Mouse (Mus musculus) MEL (cell line): ENCODE measurements around the gene Akip1. TPM values are rescaled to one million over a fixed set of nuclear protein-coding genes. Genes with fewer than 3 reads are reported as not detected.

Source experiments
- DNase-seq: peaks from one replicate; pipeline ENCODE4 v3.0.0; 2011; ENCODE audit warnings: low read depth, low spot score
- H3K27ac ChIP-seq: 2 replicates; pipeline ENCODE4 v1.5.1; 2012; ENCODE audit warnings: low read depth, mild to moderate bottlenecking, control low read depth, low read length, moderate library complexity; ENCODE audit not compliant: control insufficient read depth
- H3K27me3 ChIP-seq, 2 experiments: fragments of 150-350 bp in 1 of 2; sonication (generic) in 1 of 2; 2 replicates each; pipeline ENCODE4 v1.6.1; 2012; ENCODE audit warnings: low read length in 2 of 2, mild to moderate bottlenecking in 2 of 2, improper control_type of control experiment in 1 of 2, moderate library complexity in 1 of 2; ENCODE audit not compliant: insufficient read depth in 2 of 2, control insufficient read depth in 1 of 2
- H3K36me3 ChIP-seq, 2 experiments: 2 replicates each; pipeline ENCODE4 v1.6.1; 2012 to 2014; ENCODE audit warnings: low read length in 2 of 2, improper control_type of control experiment in 1 of 2, inconsistent platforms in 1 of 2, mild to moderate bottlenecking in 1 of 2; ENCODE audit not compliant: insufficient read depth in 2 of 2, control insufficient read depth in 1 of 2
- H3K4me1 ChIP-seq, 2 experiments: fragments of 150-350 bp in 1 of 2; sonication (generic) in 1 of 2; 2 replicates each; pipeline ENCODE4 v1.6.1; 2012; ENCODE audit warnings: low read length in 2 of 2, improper control_type of control experiment in 1 of 2, mild to moderate bottlenecking in 1 of 2; ENCODE audit not compliant: insufficient read depth in 2 of 2, control insufficient read depth in 1 of 2
- H3K4me3 ChIP-seq, 2 experiments: fragments of 150-350 bp in 1 of 2; sonication (generic) in 1 of 2; 2 replicates each; pipeline ENCODE4 v1.5.1; 2012; ENCODE audit warnings: low read depth in 2 of 2, low read length in 2 of 2, mild to moderate bottlenecking in 2 of 2, moderate library complexity in 2 of 2, control low read depth in 1 of 2, improper control_type of control experiment in 1 of 2; ENCODE audit not compliant: control insufficient read depth in 1 of 2, insufficient read depth in 1 of 2
- H3K79me2 ChIP-seq: 2 replicates; pipeline ENCODE4 v1.6.1; 2012; ENCODE audit warnings: mild to moderate bottlenecking, low read length, moderate library complexity; ENCODE audit not compliant: control insufficient read depth, poor library complexity, insufficient read depth
- H3K9ac ChIP-seq: 2 replicates; pipeline ENCODE4 v1.6.1; 2012; ENCODE audit warnings: low read depth, mild to moderate bottlenecking, control low read depth, low read length, moderate library complexity; ENCODE audit not compliant: control insufficient read depth, poor library complexity, severe bottlenecking
- H3K9me3 ChIP-seq: fragments of 150-350 bp; sonication (generic); replicated peaks from 2 replicates; pipeline ENCODE4 v1.6.1; 2012; ENCODE audit warnings: mild to moderate bottlenecking, low read length, improper control_type of control experiment, moderate library complexity; ENCODE audit not compliant: insufficient read depth
- BHLHE40 ChIP-seq: IDR thresholded peaks from 2 replicates; pipeline ENCODE4 v1.6.1; 2012; ENCODE audit warnings: low read depth, mild to moderate bottlenecking, inconsistent platforms, low read length, improper control_type of control experiment, borderline replicate concordance
- CHD1 ChIP-seq: IDR thresholded peaks from 2 replicates; pipeline ENCODE4 v1.6.1; 2012; ENCODE audit warnings: low read depth, mild to moderate bottlenecking, inconsistent platforms, low read length, improper control_type of control experiment
- ETS1 ChIP-seq: IDR thresholded peaks from 2 replicates; pipeline ENCODE4 v1.6.1; 2012; ENCODE audit warnings: low read depth, mild to moderate bottlenecking, inconsistent platforms, low read length, improper control_type of control experiment, moderate library complexity
- GATA1 ChIP-seq: IDR thresholded peaks from 2 replicates; pipeline ENCODE4 v1.6.1; 2011; ENCODE audit warnings: low read depth, low read length, improper control_type of control experiment
- MEF2A ChIP-seq: IDR thresholded peaks from 2 replicates; pipeline ENCODE4 v1.6.1; 2014; ENCODE audit warnings: low read depth, mild to moderate bottlenecking, inconsistent platforms, low read length, improper control_type of control experiment; ENCODE audit not compliant: poor library complexity, insufficient replicate concordance, severe bottlenecking; ENCODE audit errors: extremely low read depth
- NRF1 ChIP-seq: IDR thresholded peaks from 2 replicates; pipeline ENCODE4 v1.6.1; 2014; ENCODE audit warnings: low read depth, mild to moderate bottlenecking, inconsistent platforms, low read length, improper control_type of control experiment, moderate library complexity; ENCODE audit not compliant: poor library complexity, insufficient read depth, severe bottlenecking
- POLR2A ChIP-seq, 2 experiments: IDR thresholded peaks; 2 replicates each; pipeline ENCODE4 v1.6.1; 2011 to 2012; ENCODE audit warnings: low read length in 2 of 2, mild to moderate bottlenecking in 2 of 2, control low read depth in 1 of 2, improper control_type of control experiment in 1 of 2, low read depth in 1 of 2, moderate library complexity in 1 of 2; ENCODE audit not compliant: control insufficient read depth in 1 of 2, insufficient read depth in 1 of 2, poor library complexity in 1 of 2
- POLR2AphosphoS2 ChIP-seq: IDR thresholded peaks from 2 replicates; pipeline ENCODE4 v1.6.1; 2011; ENCODE audit warnings: low read length, improper control_type of control experiment
- POLR2AphosphoS5 ChIP-seq: IDR thresholded peaks from 2 replicates; pipeline ENCODE4 v1.6.1; 2012; ENCODE audit warnings: low read depth, borderline replicate concordance, mild to moderate bottlenecking, inconsistent platforms, low read length, moderate library complexity, mixed read lengths
- RAD21 ChIP-seq: IDR thresholded peaks from 2 replicates; pipeline ENCODE4 v1.6.1; 2011; ENCODE audit warnings: mild to moderate bottlenecking, low read depth, low read length, improper control_type of control experiment
- SIN3A ChIP-seq: IDR thresholded peaks from 2 replicates; pipeline ENCODE4 v1.6.1; 2012; ENCODE audit warnings: low read length, improper control_type of control experiment, inconsistent platforms
- SMC3 ChIP-seq: IDR thresholded peaks from 2 replicates; pipeline ENCODE4 v1.6.1; 2011; ENCODE audit warnings: low read depth, low read length, improper control_type of control experiment
- TAL1 ChIP-seq: IDR thresholded peaks from 2 replicates; pipeline ENCODE4 v1.6.1; 2012; ENCODE audit warnings: mild to moderate bottlenecking, inconsistent platforms, low read length, moderate library complexity, mixed read lengths
- TCF12 ChIP-seq: IDR thresholded peaks from 2 replicates; pipeline ENCODE4 v1.6.1; 2014; ENCODE audit warnings: low read depth, mild to moderate bottlenecking, inconsistent platforms, low read length, improper control_type of control experiment, moderate library complexity
- USF1 ChIP-seq: IDR thresholded peaks from 2 replicates; pipeline ENCODE4 v1.6.1; 2014; ENCODE audit warnings: low read depth, mild to moderate bottlenecking, inconsistent platforms, low read length, improper control_type of control experiment, moderate library complexity
- ZKSCAN1 ChIP-seq: IDR thresholded peaks from 2 replicates; pipeline ENCODE4 v1.6.1; 2012; ENCODE audit warnings: low read depth, mild to moderate bottlenecking, inconsistent platforms, low read length, improper control_type of control experiment, moderate library complexity
- polyA plus RNA-seq, 2 experiments: library from polyadenylated mRNA; stranded (reverse) in 1 of 2; unstranded in 1 of 2; fragments of >175 nt in 1 of 2; fragments of >200 nt in 1 of 2; gene quantifications; 2 replicates each; pipeline versions ENCODE4 v1.2.1 to v1.2.4; 2012; ENCODE audit warnings: low replicate concordance in 2 of 2, low read depth in 1 of 2; ENCODE audit not compliant: insufficient read length in 2 of 2, insufficient read depth in 1 of 2, missing spikeins in 1 of 2
- total RNA-seq: library from RNA; depleted of rRNA; stranded (reverse); fragments of 300-350 nt; gene quantifications from 2 replicates; pipeline ENCODE4 v1.2.3, GENCODE M21; 2012

Gene Akip1
- total and polyA plus RNA-seq, 3 experiments, result 29.0 to 34.0 TPM; not detected in 1

DNA sequence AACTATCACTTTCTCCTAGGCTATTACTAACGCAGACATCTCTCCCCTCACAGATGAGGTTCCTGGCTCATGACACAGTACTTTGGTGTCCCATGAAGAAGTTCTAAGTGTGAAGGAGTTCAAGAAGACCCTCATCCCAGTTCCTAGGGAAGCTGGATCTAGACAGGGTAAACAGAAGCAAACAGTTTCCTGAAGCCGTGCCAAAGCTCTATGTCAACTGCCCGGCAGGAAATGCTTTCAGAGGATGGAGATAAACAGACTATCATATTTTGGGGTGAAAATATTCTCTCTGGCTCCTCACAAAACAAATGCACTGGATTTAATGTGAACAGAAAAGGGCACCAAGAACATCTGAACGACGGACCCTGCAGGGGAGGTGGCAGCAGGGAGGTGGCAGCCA lies 12.5 kb upstream of the Akip1 start:
- no peak for TF ChIP-seq POLR2AphosphoS5
- no peak for TF ChIP-seq USF1
- no peak for TF ChIP-seq CHD1
- no peak for TF ChIP-seq NRF1
- TF ChIP-seq TAL1, result no peak
- no peak for TF ChIP-seq BHLHE40
- TF ChIP-seq POLR2A (IDR thresholded peaks at IDR 0.05; ENCODE audit: control insufficient read depth in 1 of 2, insufficient read depth in 1 of 2, low read depth in 1 of 2, low read length in 2 of 2, poor library complexity in 1 of 2), result no peak
- no peak for TF ChIP-seq SMC3
- no peak for TF ChIP-seq ETS1
- TF ChIP-seq GATA1, result no peak
- TF ChIP-seq ZKSCAN1, result no peak
- TF ChIP-seq, all 39 proteins: peak for 0
- Histone ChIP-seq H3K9ac (no peak overlapping the region), H3K9me3 (no peaks in the 10 kb centered on the region), H3K4me3 (no peak overlapping the region), H3K27ac (no peak overlapping the region), H3K27me3 (no peaks in the 10 kb centered on the region), H3K36me3 (no peaks in the 10 kb centered on the region; a peak in 1 of 4 replicates), H3K79me2 (no peaks in the 10 kb centered on the region), H3K4me1 (peaks cover 0 to 7% of the 10 kb centered on the region in 2 experiments; a peak in 2 of 4 replicates)
- no peak for DNase-seq

DNA sequence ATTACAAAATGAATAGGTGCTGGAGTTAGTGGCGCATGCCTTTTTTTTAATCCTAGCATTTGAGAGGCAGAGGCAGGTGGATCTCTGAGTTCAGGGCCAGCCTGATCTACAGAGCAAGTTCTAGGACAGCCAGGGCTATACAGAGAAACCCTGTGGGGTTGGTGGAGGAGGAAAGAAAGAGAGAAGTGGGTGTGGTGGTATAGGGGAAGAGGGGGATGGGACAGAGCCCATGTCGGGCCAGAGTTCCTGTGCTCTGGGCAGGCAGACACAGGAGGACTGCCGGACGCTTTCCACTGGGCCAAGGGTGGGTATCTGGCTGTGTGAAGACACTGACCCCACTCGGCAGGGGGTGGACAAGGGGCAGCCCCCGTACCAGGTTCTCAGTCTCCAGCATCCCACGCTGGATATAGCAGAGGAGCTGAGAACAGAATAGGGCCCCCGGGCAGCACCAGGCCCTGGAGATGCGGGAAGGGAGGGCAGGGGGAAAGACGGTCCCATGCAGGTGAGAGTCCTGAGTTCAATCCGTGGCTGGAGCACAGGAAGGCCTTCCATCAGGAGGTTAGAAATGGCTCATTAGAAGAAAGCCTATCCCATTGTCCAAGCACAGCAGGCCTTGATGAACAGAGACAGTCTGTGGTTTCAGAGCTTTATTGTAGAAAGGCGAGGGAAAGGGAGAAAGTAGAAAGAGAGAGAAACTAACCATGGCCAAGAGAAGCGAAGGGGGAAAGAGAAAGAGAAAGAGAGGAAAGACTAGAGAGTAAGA lies 8.7 kb upstream of the Akip1 start:
- no peaks in the 10 kb centered on the region for H3K79me2 ChIP-seq
- H3K4me3 ChIP-seq, result no peak overlapping the region
- TF ChIP-seq MEF2A (no peak), RAD21 (no peak), TCF12 (no peak), ZKSCAN1 (no peak), SIN3A (no peak), POLR2AphosphoS2 (no peak), ETS1 (no peak)
- DNase-seq, result no peak
- no peaks in the 10 kb centered on the region for H3K27me3 ChIP-seq
- no peak overlapping the region for H3K27ac ChIP-seq
- H3K4me1 ChIP-seq, result peaks cover 0 to 9% of the 10 kb centered on the region in 2 experiments; a peak in 2 of 4 replicates
- H3K9ac ChIP-seq, result no peak overlapping the region
- no peaks in the 10 kb centered on the region for H3K9me3 ChIP-seq
- H3K36me3 ChIP-seq, result peaks cover 0 to 3% of the 10 kb centered on the region in 2 experiments; a peak in 1 of 4 replicates
